Mouse (Mus musculus) lung, postnatal 14 days (tissue): ENCODE data around the gene Txn1.

Experiments used
- DNase-seq: peaks from one replicate; pipeline ENCODE4 v3.0.0; 2021

Txn1 gene

GRCm38 (mm10) chr4:57895902-57896301 is 60.3 kb downstream of the Txn1 start:
- DNase-seq = no peak

GRCm38 (mm10) chr4:57895140-57895539 is 61.1 kb downstream of the Txn1 start:
- no peak for DNase-seq
